9 mouse cellular contexts compared by ENCODE assay signal in the genomic region with DNA sequence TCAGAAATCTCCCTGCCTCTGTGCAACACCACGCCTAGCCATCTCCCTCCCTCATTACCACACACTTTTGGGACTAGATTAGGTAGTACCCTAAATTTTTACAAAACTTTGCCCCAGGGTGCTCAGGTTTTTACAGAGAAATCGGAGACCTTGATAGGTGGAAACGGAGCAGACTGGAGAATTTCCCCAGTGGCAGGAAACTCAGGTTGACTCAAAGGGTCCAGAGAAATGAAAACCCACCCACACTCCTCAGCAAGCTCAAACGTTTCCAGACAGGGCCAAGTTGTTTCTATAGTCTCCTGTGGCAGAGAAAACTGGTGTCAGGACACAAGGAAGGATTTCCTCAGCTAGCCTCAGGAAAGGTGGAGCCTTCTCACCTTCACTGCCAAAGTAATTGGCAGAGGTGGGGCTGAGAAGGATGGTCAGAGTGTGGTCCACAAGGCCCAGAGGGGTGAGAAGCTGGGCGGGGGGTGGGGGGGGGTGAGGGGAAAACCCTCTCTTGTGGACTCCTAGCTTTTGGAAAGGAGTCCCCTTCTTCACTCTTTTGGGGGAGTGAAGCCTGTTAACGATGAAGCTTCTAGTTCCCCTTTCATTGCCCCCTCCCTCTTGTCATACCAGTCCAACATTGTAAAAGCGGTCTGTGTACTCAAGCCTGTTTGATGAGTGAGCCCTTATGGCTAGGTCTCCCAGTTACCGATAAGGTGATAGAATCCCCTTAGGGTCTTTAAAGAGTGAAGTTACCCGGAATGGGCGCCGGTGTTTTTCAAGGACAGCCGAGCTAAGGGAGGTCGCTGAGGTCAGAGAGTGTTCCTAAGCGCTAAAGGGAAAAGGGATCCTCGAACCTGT. TPM values are rescaled to one million over a fixed set of nuclear protein-coding genes. Genes with fewer than 3 reads are reported as not detected.
DNase-seq lines count a peak whose midpoint lies in the region; ATAC-seq and TF ChIP-seq lines count a peak whose summit lies in the region.
"Had no signal": no experiment of that assay in that cellular context is flagged by ENCODE, and none has a peak within 500 bp of the region (broad histone marks: within the 10 kb centered on the region; RNA-seq: fewer than 3 reads in every experiment).

No protein-coding gene starts in this region.

- peak overlapping the region; percentile 93 for H3K4me3 ChIP-seq in heart, embryonic 13.5 days
- H3K4me3 ChIP-seq in G1E (ENCODE audit: low read depth, low read length), result peak overlapping the region; percentile 91
- peak overlapping the region; percentile 93 for H3K4me3 ChIP-seq in hindbrain, embryonic 10.5 days
- H3K4me3 ChIP-seq in midbrain, embryonic 12.5 days, result peak overlapping the region; percentile 79

- H3K9ac ChIP-seq in heart, embryonic 13.5 days, result peak overlapping the region; percentile 98
- H3K9ac ChIP-seq in midbrain, embryonic 12.5 days (replicated peaks), result peak overlapping the region; percentile 96

- H3K36me3 ChIP-seq in heart, embryonic 13.5 days, result peaks cover 7% of the 10 kb centered on the region
- H3K36me3 ChIP-seq in G1E (replicated peaks), result peaks cover 27% of the 10 kb centered on the region
- peaks cover 15% of the 10 kb centered on the region for H3K36me3 ChIP-seq in hindbrain, embryonic 10.5 days
- peaks cover 5% of the 10 kb centered on the region; the same call in 1 of the 2 replicates for H3K36me3 ChIP-seq in midbrain, embryonic 12.5 days

- no peaks in the 10 kb centered on the region for H3K27me3 ChIP-seq in heart, embryonic 13.5 days (replicated peaks)
- peaks cover 28% of the 10 kb centered on the region for H3K27me3 ChIP-seq in G1E (ENCODE audit: insufficient read depth, low read length)
- peaks cover 10% of the 10 kb centered on the region; the same call in 1 of the 2 replicates for H3K27me3 ChIP-seq in hindbrain, embryonic 10.5 days (ENCODE audit: insufficient read depth, poor library complexity, severe bottlenecking)
- H3K27me3 ChIP-seq in midbrain, embryonic 12.5 days, result 0 out of 2 replicates have a peak, but pooled peaks cover 6% of the 10 kb centered on the region

- TF ChIP-seq CTCF in G1E (IDR thresholded peaks at IDR 0.05; ENCODE audit: low read depth, low read length), result no peak

- WGBS in heart, embryonic 13.5 days, result 13% methylated on average over 15 of the region's 15 CpGs
- WGBS in hindbrain, embryonic 10.5 days, result 13% methylated on average over 15 of the region's 15 CpGs
- 13% methylated on average over 15 of the region's 15 CpGs for WGBS in midbrain, embryonic 12.5 days

- DNase-seq in heart, adult 18-20 months, result no peak
- no peak for DNase-seq in G1E (ENCODE audit: low spot score)
- DNase-seq in hindbrain, embryonic 10.5 days (ENCODE audit: low spot score), result no peak
- no peak for DNase-seq in right cerebral cortex, postnatal 4 days
- no peak for DNase-seq in frontal cortex, postnatal 25 days (ENCODE audit: low spot score in 2 of 2)
- no peak for DNase-seq in layer of hippocampus, postnatal 10 days (ENCODE audit: low spot score in 2 of 2)

- H3K4me2 ChIP-seq in heart, embryonic 13.5 days, result peak overlapping the region; percentile 73
- peak overlapping the region; percentile 69 for H3K4me2 ChIP-seq in midbrain, embryonic 12.5 days (replicated peaks)

- ATAC-seq in heart, embryonic 13.5 days (ENCODE audit: extremely low read depth, insufficient number of reproducible peaks, low FRiP score, low TSS enrichment), result no peak
- ATAC-seq in G1E (ENCODE audit: extremely low read depth, insufficient number of reproducible peaks, low FRiP score, poor library complexity, severe bottlenecking), result no peak
- 0 out of 2 replicates have a peak, but pooled peaks have one; percentile 1 for ATAC-seq in midbrain, embryonic 12.5 days (ENCODE audit: low FRiP score, low read depth)

- no peaks in the 10 kb centered on the region for H3K9me3 ChIP-seq in heart, embryonic 13.5 days
- H3K9me3 ChIP-seq in G1E (replicated peaks), result no peaks in the 10 kb centered on the region
- H3K9me3 ChIP-seq in hindbrain, embryonic 10.5 days, result no peaks in the 10 kb centered on the region
- H3K9me3 ChIP-seq in midbrain, embryonic 12.5 days, result no peaks in the 10 kb centered on the region

- H3K4me1 ChIP-seq in heart, embryonic 13.5 days, result peaks cover 81% of the 10 kb centered on the region
- peaks cover 74% of the 10 kb centered on the region for H3K4me1 ChIP-seq in G1E (ENCODE audit: insufficient read depth, low read depth, low read length)
- peaks cover 75% of the 10 kb centered on the region for H3K4me1 ChIP-seq in hindbrain, embryonic 10.5 days (replicated peaks)
- peaks cover 33% of the 10 kb centered on the region for H3K4me1 ChIP-seq in midbrain, embryonic 12.5 days

- peak overlapping the region; percentile 99 for H3K27ac ChIP-seq in heart, embryonic 13.5 days (replicated peaks)
- H3K27ac ChIP-seq in hindbrain, embryonic 10.5 days, result peak overlapping the region; percentile 99
- H3K27ac ChIP-seq in midbrain, embryonic 12.5 days (replicated peaks), result peak overlapping the region; percentile 95

RNA-seq across cellular contexts. Expression of a gene that starts 14.6 kb away (rescaled TPM):
- 73.1 and 73.4 TPM in 2 replicates for polyA plus RNA-seq in heart, embryonic 13.5 days (2015; fragmentation: Nextera tagmentation; extraction: Ambion mirVana)
- total RNA-seq in heart, adult 18-20 months (2021), result 10 to 100 TPM; 32.3 to 32.9 TPM
- total RNA-seq in G1E (2014; fragmentation: Nextera tagmentation) (170 and 181 TPM in 2 replicates), G1E (2017) (64.2 and 66.2 TPM in 2 replicates)
- 277 and 291 TPM in 2 replicates for polyA plus RNA-seq in G1E (2012)
- 111 and 123 TPM in 2 replicates for polyA plus RNA-seq in hindbrain, embryonic 10.5 days (2016; fragmentation: Nextera tagmentation; extraction: Ambion mirVana)
- polyA plus RNA-seq in midbrain, embryonic 12.5 days (2016; fragmentation: Nextera tagmentation; extraction: Ambion mirVana), result 143 and 150 TPM in 2 replicates
- 100 to 1,000 TPM; 212 to 255 TPM for total RNA-seq in layer of hippocampus, postnatal 10 days (2021)

RNA-seq across cellular contexts. Expression of a gene that starts 32.6 kb away (rescaled TPM):
- not detected in 2 replicates for polyA plus RNA-seq in heart, embryonic 13.5 days (2015; fragmentation: Nextera tagmentation; extraction: Ambion mirVana)
- total RNA-seq in heart, adult 18-20 months (2021), result not detected
- total RNA-seq in G1E (2014; fragmentation: Nextera tagmentation), result not detected in 2 replicates
- total RNA-seq in G1E (2017), result 0.12 TPM in 1 of 2 replicates, not detected in the other
- not detected in 2 replicates for polyA plus RNA-seq in G1E (2012)
- not detected in 2 replicates for polyA plus RNA-seq in hindbrain, embryonic 10.5 days (2016; fragmentation: Nextera tagmentation; extraction: Ambion mirVana)
- polyA plus RNA-seq in midbrain, embryonic 12.5 days (2016; fragmentation: Nextera tagmentation; extraction: Ambion mirVana), result not detected in 2 replicates
- total RNA-seq in layer of hippocampus, postnatal 10 days (2021), result not detected
- total RNA-seq: left cerebral cortex, postnatal 14 days had no signal

RNA-seq across cellular contexts. Expression of a gene that starts 44.7 kb away (rescaled TPM):
- polyA plus RNA-seq in heart, embryonic 13.5 days (2015; fragmentation: Nextera tagmentation; extraction: Ambion mirVana), result 173 and 202 TPM in 2 replicates
- 10 to 100 TPM; 60.8 to 65.5 TPM for total RNA-seq in heart, adult 18-20 months (2021)
- total RNA-seq in G1E (2014; fragmentation: Nextera tagmentation) (269 and 289 TPM in 2 replicates), G1E (2017) (132 and 134 TPM in 2 replicates)
- polyA plus RNA-seq in G1E (2012), result 123 and 280 TPM in 2 replicates
- polyA plus RNA-seq in hindbrain, embryonic 10.5 days (2016; fragmentation: Nextera tagmentation; extraction: Ambion mirVana), result 207 and 220 TPM in 2 replicates
- polyA plus RNA-seq in midbrain, embryonic 12.5 days (2016; fragmentation: Nextera tagmentation; extraction: Ambion mirVana), result 132 and 137 TPM in 2 replicates
- 100 to 1,000 TPM; 123 to 129 TPM for total RNA-seq in layer of hippocampus, postnatal 10 days (2021)
